Mouse (Mus musculus): ENCODE results near the gene Dgkd. TPM values are rescaled to one million over a fixed set of nuclear protein-coding genes. Genes with fewer than 3 reads are reported as not detected.
A peak's percentile ranks its signal among the peaks of the same experiment; 100 is the strongest.
"Not testable (repeated sequence)": the region's sequence is repeated elsewhere in the genome, so short reads cannot be mapped to it uniquely, and the experiment has no call there.

The Dgkd gene
- total RNA-seq (2022): 10 to 100 TPM; 33.5 to 43.2 (median 42.0) TPM

- no peak for DNase-seq (ENCODE audit: low spot score)
Observed at GRCm38 (mm10) chr1:87852892-87853600, at the start of gene Dgkd. Gene Dgkd, plus strand, starts transcription at chr1:87853287.

GRCm38 (mm10) chr1:87803576-87803975 is 49.5 kb upstream of the Dgkd start, which contains the start of gene Sag:
Gene Sag, plus strand, starts transcription at chr1:87803680.
- DNase-seq (ENCODE audit: low spot score): no peak

GRCm38 (mm10) chr1:87807751-87808150 is 45.3 kb upstream of the Dgkd start:
- no peak for DNase-seq (ENCODE audit: low spot score)

- no peak for DNase-seq (ENCODE audit: low spot score)
Observed at GRCm38 (mm10) chr1:87811391-87811790, 41.7 kb upstream of the Dgkd start.

- DNase-seq (ENCODE audit: low spot score): no peak
Observed at GRCm38 (mm10) chr1:87812061-87812460, 41.0 kb upstream of the Dgkd start.

GRCm38 (mm10) chr1:87813155-87813554 is 39.9 kb upstream of the Dgkd start:
- no peak for DNase-seq (ENCODE audit: low spot score)

- no peak for DNase-seq (ENCODE audit: low spot score)
Observed at GRCm38 (mm10) chr1:87813681-87814080, 39.4 kb upstream of the Dgkd start.

GRCm38 (mm10) chr1:87824420-87824995 is 28.6 kb upstream of the Dgkd start:
- DNase-seq (ENCODE audit: low spot score): no peak

- no peak for DNase-seq (ENCODE audit: low spot score)
Observed at GRCm38 (mm10) chr1:87825281-87825680, 27.8 kb upstream of the Dgkd start.

GRCm38 (mm10) chr1:87825991-87826390 is 27.1 kb upstream of the Dgkd start:
- DNase-seq (ENCODE audit: low spot score): no peak

GRCm38 (mm10) chr1:87826474-87826873 is 26.6 kb upstream of the Dgkd start:
- DNase-seq (ENCODE audit: low spot score): peak; percentile 54

GRCm38 (mm10) chr1:87827476-87827875 is 25.6 kb upstream of the Dgkd start:
- DNase-seq (ENCODE audit: low spot score): not testable (repeated sequence)

GRCm38 (mm10) chr1:87828185-87828584 is 24.9 kb upstream of the Dgkd start:
- DNase-seq (ENCODE audit: low spot score): peak; percentile 76

GRCm38 (mm10) chr1:87828926-87829580 is 24.0 kb upstream of the Dgkd start:
- DNase-seq (ENCODE audit: low spot score): no peak

GRCm38 (mm10) chr1:87829621-87830211 is 23.4 kb upstream of the Dgkd start:
- peak; percentile 51 for DNase-seq (ENCODE audit: low spot score)

GRCm38 (mm10) chr1:87836453-87836852 is 16.6 kb upstream of the Dgkd start:
- no peak for DNase-seq (ENCODE audit: low spot score)

- DNase-seq (ENCODE audit: low spot score): no peak
Observed at GRCm38 (mm10) chr1:87837018-87837417, 16.1 kb upstream of the Dgkd start.

GRCm38 (mm10) chr1:87840411-87841208 is 12.5 kb upstream of the Dgkd start:
- no peak for DNase-seq (ENCODE audit: low spot score)

- DNase-seq (ENCODE audit: low spot score): peak; percentile 64
Observed at GRCm38 (mm10) chr1:87846801-87847474, 6.1 kb upstream of the Dgkd start.

GRCm38 (mm10) chr1:87847475-87848168 is 5.5 kb upstream of the Dgkd start:
- no peak for DNase-seq (ENCODE audit: low spot score)

Data from heart, adult 8-10 months (tissue).